Mouse (Mus musculus): ENCODE results near the gene Atraid. TPM values are rescaled to one million over a fixed set of nuclear protein-coding genes. Genes with fewer than 3 reads are reported as not detected.

Gene Atraid
- polyA plus RNA-seq, 1 experiment from 2014 or later, result 119 TPM

Other genes with a start within 250 kb of the Atraid start
- gene Mapre3, start 233.7 kb upstream of the Atraid start, polyA plus RNA-seq (2016; fragmentation: Nextera tagmentation; extraction: Ambion mirVana), result 79.8 and 80.1 TPM in 2 replicates
- gene Tmem214, start 180.3 kb upstream of the Atraid start, polyA plus RNA-seq (2016; fragmentation: Nextera tagmentation; extraction: Ambion mirVana), result 60.2 and 61.4 TPM in 2 replicates
- 27.5 and 29.0 TPM in 2 replicates for gene Agbl5, start 159.6 kb upstream of the Atraid start, polyA plus RNA-seq (2016; fragmentation: Nextera tagmentation; extraction: Ambion mirVana)
- 294 and 304 TPM in 2 replicates for gene Ost4, start 140.5 kb upstream of the Atraid start, polyA plus RNA-seq (2016; fragmentation: Nextera tagmentation; extraction: Ambion mirVana)
- 63.7 and 75.3 TPM in 2 replicates for gene Emilin1, start 134.9 kb upstream of the Atraid start, polyA plus RNA-seq (2016; fragmentation: Nextera tagmentation; extraction: Ambion mirVana)
- gene Khk, start 126.9 kb upstream of the Atraid start, polyA plus RNA-seq (2016; fragmentation: Nextera tagmentation; extraction: Ambion mirVana), result 6.7 and 8.6 TPM in 2 replicates
- 15.9 and 17.7 TPM in 2 replicates for gene Cgref1, start 102.7 kb upstream of the Atraid start, polyA plus RNA-seq (2016; fragmentation: Nextera tagmentation; extraction: Ambion mirVana)
- 128 and 130 TPM in 2 replicates for gene Preb, start 88.0 kb upstream of the Atraid start, polyA plus RNA-seq (2016; fragmentation: Nextera tagmentation; extraction: Ambion mirVana)
- not detected in 2 replicates for gene Tcf23, start 79.7 kb upstream of the Atraid start, polyA plus RNA-seq (2016; fragmentation: Nextera tagmentation; extraction: Ambion mirVana)
- 11.0 and 12.2 TPM in 2 replicates for gene Slc5a6, start 612 bp downstream of the Atraid start, polyA plus RNA-seq (2016; fragmentation: Nextera tagmentation; extraction: Ambion mirVana)
- gene Cad, start 6.5 kb downstream of the Atraid start, polyA plus RNA-seq (2016; fragmentation: Nextera tagmentation; extraction: Ambion mirVana), result 24.2 and 30.1 TPM in 2 replicates
- gene Dnajc5g, start 58.0 kb downstream of the Atraid start, polyA plus RNA-seq (2016; fragmentation: Nextera tagmentation; extraction: Ambion mirVana), result not detected in 2 replicates
- 16.2 and 18.8 TPM in 2 replicates for gene Slc30a3, start 59.9 kb downstream of the Atraid start, polyA plus RNA-seq (2016; fragmentation: Nextera tagmentation; extraction: Ambion mirVana)
- 0.79 and 0.88 TPM in 2 replicates for gene Trim54, start 68.4 kb downstream of the Atraid start, polyA plus RNA-seq (2016; fragmentation: Nextera tagmentation; extraction: Ambion mirVana)
- not detected in 2 replicates for gene Ucn, start 90.5 kb downstream of the Atraid start, polyA plus RNA-seq (2016; fragmentation: Nextera tagmentation; extraction: Ambion mirVana)
- 50.3 and 51.5 TPM in 2 replicates for gene Mpv17, start 105.9 kb downstream of the Atraid start, polyA plus RNA-seq (2016; fragmentation: Nextera tagmentation; extraction: Ambion mirVana)
- gene Gm29609, start 131.6 kb downstream of the Atraid start, polyA plus RNA-seq (2016; fragmentation: Nextera tagmentation; extraction: Ambion mirVana), result 1.5 and 2.4 TPM in 2 replicates
- 86.7 and 90.5 TPM in 2 replicates for gene Gtf3c2, start 131.8 kb downstream of the Atraid start, polyA plus RNA-seq (2016; fragmentation: Nextera tagmentation; extraction: Ambion mirVana)
- gene Snx17, start 144.9 kb downstream of the Atraid start, polyA plus RNA-seq (2016; fragmentation: Nextera tagmentation; extraction: Ambion mirVana), result 131 and 134 TPM in 2 replicates
- 71.7 and 80.3 TPM in 2 replicates for gene Eif2b4, start 145.1 kb downstream of the Atraid start, polyA plus RNA-seq (2016; fragmentation: Nextera tagmentation; extraction: Ambion mirVana)
- gene Zfp513, start 154.0 kb downstream of the Atraid start, polyA plus RNA-seq (2016; fragmentation: Nextera tagmentation; extraction: Ambion mirVana), result 24.2 and 27.3 TPM in 2 replicates
- 151 and 161 TPM in 2 replicates for gene Ppm1g, start 172.4 kb downstream of the Atraid start, polyA plus RNA-seq (2016; fragmentation: Nextera tagmentation; extraction: Ambion mirVana)
- gene Nrbp1, start 192.6 kb downstream of the Atraid start, polyA plus RNA-seq (2016; fragmentation: Nextera tagmentation; extraction: Ambion mirVana), result 150 TPM in 2 replicates
- gene Gm9970, start 192.9 kb downstream of the Atraid start, polyA plus RNA-seq (2016; fragmentation: Nextera tagmentation; extraction: Ambion mirVana), result 0.80 and 0.90 TPM in 2 replicates
- 3.1 and 5.1 TPM in 2 replicates for gene Krtcap3, start 203.4 kb downstream of the Atraid start, polyA plus RNA-seq (2016; fragmentation: Nextera tagmentation; extraction: Ambion mirVana)
- gene Ift172, start 242.8 kb downstream of the Atraid start, polyA plus RNA-seq (2016; fragmentation: Nextera tagmentation; extraction: Ambion mirVana), result 41.2 and 43.9 TPM in 2 replicates
- 79.5 and 80.7 TPM in 2 replicates for gene Fndc4, start 247.8 kb downstream of the Atraid start, polyA plus RNA-seq (2016; fragmentation: Nextera tagmentation; extraction: Ambion mirVana)
- 0.23 and 0.49 TPM in 2 replicates for gene Gckr, start 249.1 kb downstream of the Atraid start, polyA plus RNA-seq (2016; fragmentation: Nextera tagmentation; extraction: Ambion mirVana)